Mouse (Mus musculus): ENCODE data around the gene Slc30a10. TPM values are rescaled to one million over a fixed set of nuclear protein-coding genes. Genes with fewer than 3 reads are reported as not detected.
A peak's percentile ranks its signal among the peaks of the same experiment; 100 is the strongest.

The Slc30a10 gene
- polyA plus RNA-seq, 1 experiment from 2014 or later, result not detected

DNA sequence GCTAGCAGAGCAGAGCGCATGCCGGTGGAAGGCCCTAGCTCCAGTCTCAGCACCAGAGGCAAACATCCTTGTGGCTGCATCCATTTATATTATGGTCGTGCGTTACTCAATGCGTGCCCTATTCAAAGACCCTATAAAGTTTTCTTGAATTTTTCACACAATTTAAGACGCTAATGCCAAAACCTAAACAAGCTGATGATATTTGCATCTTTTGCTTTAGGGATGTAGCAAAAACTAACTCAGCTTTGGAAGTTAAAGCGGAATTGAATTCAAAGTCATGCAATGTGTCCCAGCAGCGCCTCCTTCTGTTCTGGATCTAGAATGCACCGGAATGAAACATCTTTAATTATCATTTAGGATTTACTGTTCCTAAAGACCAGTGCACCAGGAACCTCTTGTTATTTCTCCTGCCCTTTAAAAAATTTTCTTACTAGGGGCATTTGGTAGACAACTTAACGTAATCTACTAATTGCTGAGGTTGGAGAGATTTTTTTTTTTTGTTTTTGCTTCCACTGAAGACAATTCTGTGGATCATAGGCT is 47.2 kb downstream of the Slc30a10 start:
- Histone ChIP-seq H3K9ac (replicated peaks; ENCODE audit: low read depth) (no peak overlapping the region), H3K9me3 (ENCODE audit: low read length) (no peaks in the 10 kb centered on the region), H3K4me3 (ENCODE audit: low read depth, low read length) (no peak overlapping the region), H3K36me3 (ENCODE audit: insufficient read depth, low read length) (no peaks in the 10 kb centered on the region), H3K4me2 (replicated peaks; ENCODE audit: low read depth, low read length) (no peak overlapping the region), H3K27me3 (replicated peaks; ENCODE audit: insufficient read depth, low read length) (no peaks in the 10 kb centered on the region), H3K4me1 (ENCODE audit: insufficient read depth, low read depth, low read length) (no peaks in the 10 kb centered on the region), H3K27ac (ENCODE audit: low read length) (no peak overlapping the region)
- DNase-seq (ENCODE audit: low spot score) (peak; percentile 33), ATAC-seq (no peak)
- WGBS, result 36% methylated on average over 10 of the region's 10 CpGs
- TF ChIP-seq CTCF (IDR thresholded peaks at IDR 0.05) (peak; percentile 70), EP300 (IDR thresholded peaks at IDR 0.05) (no peak)

DNA sequence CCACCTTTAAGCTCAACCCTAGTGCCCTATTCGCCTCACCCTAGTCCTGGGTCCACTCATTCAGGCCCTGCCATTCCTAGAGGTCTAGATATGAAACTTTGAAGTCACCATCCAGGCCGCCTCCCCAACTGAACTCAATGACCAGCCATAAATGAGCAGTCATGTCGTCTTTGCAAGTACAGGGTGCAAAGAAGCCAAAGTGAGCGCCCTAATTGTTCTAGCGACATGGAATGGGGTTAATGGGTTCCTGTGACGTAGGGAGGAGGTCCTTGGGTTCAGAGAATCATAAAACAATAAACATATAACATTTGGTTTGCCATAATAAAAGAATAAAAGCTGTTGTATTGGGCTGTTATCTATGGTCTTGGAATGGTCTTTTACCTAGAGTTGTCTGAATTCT is 47.9 kb downstream of the Slc30a10 start:
- no peak for ATAC-seq
- no peaks in the 10 kb centered on the region for H3K36me3 ChIP-seq (ENCODE audit: insufficient read depth, low read length)
- no peaks in the 10 kb centered on the region for H3K27me3 ChIP-seq (replicated peaks; ENCODE audit: insufficient read depth, low read length)
- TF ChIP-seq EP300 (IDR thresholded peaks at IDR 0.05), result no peak
- no peak for TF ChIP-seq CTCF (IDR thresholded peaks at IDR 0.05)
- DNase-seq (ENCODE audit: low spot score), result no peak
- H3K27ac ChIP-seq (ENCODE audit: low read length), result no peak overlapping the region
- no peaks in the 10 kb centered on the region for H3K4me1 ChIP-seq (ENCODE audit: insufficient read depth, low read depth, low read length)
- H3K9ac ChIP-seq (replicated peaks; ENCODE audit: low read depth), result no peak overlapping the region
- no peak overlapping the region for H3K4me3 ChIP-seq (ENCODE audit: low read depth, low read length)
- H3K9me3 ChIP-seq (ENCODE audit: low read length), result no peaks in the 10 kb centered on the region
- H3K4me2 ChIP-seq (replicated peaks; ENCODE audit: low read depth, low read length), result no peak overlapping the region
- 61% methylated on average over 6 of the region's 6 CpGs for WGBS

DNA sequence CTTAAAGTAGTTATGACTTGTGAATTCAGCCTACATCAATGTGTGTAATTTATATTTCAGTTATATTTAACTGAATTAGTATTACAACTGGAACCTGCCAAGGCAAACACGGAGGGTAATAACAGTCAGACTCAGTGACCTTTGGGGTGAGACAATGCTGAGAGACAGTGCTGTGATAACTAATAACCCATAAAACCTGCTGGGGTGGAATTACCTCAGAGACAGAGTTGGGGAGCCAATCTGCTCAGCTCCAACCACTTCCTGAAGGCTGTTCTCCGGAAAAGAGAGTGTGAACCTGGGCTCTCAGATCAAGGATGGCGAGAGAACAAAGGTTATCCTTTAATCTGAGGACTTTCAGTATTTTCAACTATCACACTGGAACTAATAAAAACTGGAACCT is 54.4 kb downstream of the Slc30a10 start:
- Histone ChIP-seq H3K4me2 (replicated peaks; ENCODE audit: low read depth, low read length) (no peak overlapping the region), H3K4me1 (ENCODE audit: insufficient read depth, low read depth, low read length) (no peaks in the 10 kb centered on the region), H3K4me3 (ENCODE audit: low read depth, low read length) (no peak overlapping the region), H3K9me3 (ENCODE audit: low read length) (no peaks in the 10 kb centered on the region), H3K27me3 (replicated peaks; ENCODE audit: insufficient read depth, low read length) (no peaks in the 10 kb centered on the region), H3K9ac (replicated peaks; ENCODE audit: low read depth) (no peak overlapping the region), H3K27ac (ENCODE audit: low read length) (no peak overlapping the region), H3K36me3 (ENCODE audit: insufficient read depth, low read length) (no peaks in the 10 kb centered on the region)
- ATAC-seq (no peak), DNase-seq (ENCODE audit: low spot score) (no peak)
- WGBS, result 51% methylated on average over 3 of the region's 3 CpGs
- TF ChIP-seq CTCF (IDR thresholded peaks at IDR 0.05) (no peak), EP300 (IDR thresholded peaks at IDR 0.05) (no peak)

DNA sequence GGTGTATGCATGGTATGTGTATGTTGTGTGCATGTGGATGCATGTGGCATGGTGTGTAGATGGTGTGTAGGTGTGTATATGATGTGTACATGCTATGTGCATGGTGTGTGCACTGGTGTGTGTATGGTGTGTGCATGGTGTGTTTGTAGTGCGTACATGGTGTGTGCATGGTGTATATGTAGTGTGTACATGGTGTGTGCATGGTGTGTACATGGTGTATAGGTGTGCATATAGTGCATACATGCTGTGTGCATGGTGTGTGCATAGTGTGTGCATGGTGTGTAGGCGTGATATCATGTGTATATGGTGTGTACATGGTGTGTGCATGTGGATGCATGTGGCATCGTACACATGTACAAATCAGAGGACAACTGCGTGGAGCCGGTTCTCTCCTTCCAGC is 56.7 kb downstream of the Slc30a10 start:
- Histone ChIP-seq H3K9me3 (ENCODE audit: low read length) (no peaks in the 10 kb centered on the region), H3K4me1 (ENCODE audit: insufficient read depth, low read depth, low read length) (no peaks in the 10 kb centered on the region), H3K4me2 (replicated peaks; ENCODE audit: low read depth, low read length) (no peak overlapping the region), H3K36me3 (ENCODE audit: insufficient read depth, low read length) (no peaks in the 10 kb centered on the region), H3K27ac (ENCODE audit: low read length) (no peak overlapping the region), H3K4me3 (ENCODE audit: low read depth, low read length) (no peak overlapping the region), H3K27me3 (replicated peaks; ENCODE audit: insufficient read depth, low read length) (no peaks in the 10 kb centered on the region), H3K9ac (replicated peaks; ENCODE audit: low read depth) (no peak overlapping the region)
- ATAC-seq (no peak), DNase-seq (ENCODE audit: low spot score) (no peak)
- TF ChIP-seq CTCF (IDR thresholded peaks at IDR 0.05) (no peak), EP300 (IDR thresholded peaks at IDR 0.05) (no peak)
- WGBS, result 86% methylated on average over 5 of the region's 5 CpGs

DNA sequence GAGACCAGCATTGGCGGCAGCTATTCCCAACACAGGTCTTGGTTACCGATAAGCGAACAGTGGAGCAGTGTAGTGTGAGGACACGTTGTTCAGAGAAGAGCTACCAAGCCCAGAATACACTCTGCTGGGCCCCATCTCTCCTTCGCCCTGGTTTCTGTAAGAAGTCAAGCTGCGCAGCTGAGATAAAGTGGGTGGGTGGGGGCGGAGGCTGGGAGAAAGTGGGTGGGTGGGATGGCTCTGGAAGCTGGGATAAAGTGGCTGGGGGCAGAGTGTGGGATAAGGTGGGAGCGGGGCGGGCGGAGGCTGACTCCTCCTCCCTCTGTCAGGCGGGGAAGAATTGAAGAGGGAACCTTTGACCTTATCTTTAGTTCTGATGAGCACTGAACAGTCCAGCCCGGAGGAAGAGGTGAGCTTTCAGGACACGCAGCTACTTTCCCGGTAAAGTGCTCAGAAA is 60.9 kb downstream of the Slc30a10 start:
- H3K4me2 ChIP-seq (replicated peaks; ENCODE audit: low read depth, low read length), result no peak overlapping the region
- no peak overlapping the region for H3K4me3 ChIP-seq (ENCODE audit: low read depth, low read length)
- DNase-seq (ENCODE audit: low spot score), result no peak
- no peak overlapping the region for H3K27ac ChIP-seq (ENCODE audit: low read length)
- H3K9ac ChIP-seq (replicated peaks; ENCODE audit: low read depth), result no peak overlapping the region
- no peaks in the 10 kb centered on the region for H3K4me1 ChIP-seq (ENCODE audit: insufficient read depth, low read depth, low read length)
- no peak for ATAC-seq
- H3K9me3 ChIP-seq (ENCODE audit: low read length), result no peaks in the 10 kb centered on the region
- 43% methylated on average over 14 of the region's 14 CpGs for WGBS
- H3K36me3 ChIP-seq (ENCODE audit: insufficient read depth, low read length), result no peaks in the 10 kb centered on the region
- TF ChIP-seq CTCF (IDR thresholded peaks at IDR 0.05) (no peak), EP300 (IDR thresholded peaks at IDR 0.05) (no peak)
- H3K27me3 ChIP-seq (replicated peaks; ENCODE audit: insufficient read depth, low read length), result no peaks in the 10 kb centered on the region

DNA sequence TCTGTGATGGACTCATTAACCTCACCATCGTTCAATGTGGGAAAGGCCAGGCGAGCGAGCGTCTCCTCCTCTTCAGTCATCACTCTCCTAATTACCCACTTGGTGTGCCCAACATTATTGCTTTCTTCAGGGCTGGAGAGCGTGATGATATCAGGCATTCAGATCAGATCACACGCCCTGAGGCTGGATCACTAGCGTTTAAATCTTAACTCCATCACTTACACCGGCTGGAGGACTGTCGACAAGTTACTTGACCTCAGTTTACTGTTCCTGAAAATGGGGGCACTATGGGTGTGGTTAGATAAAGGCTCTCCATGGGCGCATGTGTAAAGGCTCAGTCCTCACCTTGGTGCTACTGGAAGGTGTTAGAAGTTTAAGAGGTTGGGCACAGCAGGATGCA is 61.4 kb downstream of the Slc30a10 start:
- ATAC-seq, result no peak
- no peaks in the 10 kb centered on the region for H3K4me1 ChIP-seq (ENCODE audit: insufficient read depth, low read depth, low read length)
- no peak overlapping the region for H3K4me3 ChIP-seq (ENCODE audit: low read depth, low read length)
- 59% methylated on average over 10 of the region's 10 CpGs for WGBS
- no peaks in the 10 kb centered on the region for H3K36me3 ChIP-seq (ENCODE audit: insufficient read depth, low read length)
- H3K27ac ChIP-seq (ENCODE audit: low read length), result no peak overlapping the region
- DNase-seq (ENCODE audit: low spot score), result no peak
- H3K9me3 ChIP-seq (ENCODE audit: low read length), result no peaks in the 10 kb centered on the region
- no peaks in the 10 kb centered on the region for H3K27me3 ChIP-seq (replicated peaks; ENCODE audit: insufficient read depth, low read length)
- TF ChIP-seq CTCF (IDR thresholded peaks at IDR 0.05), result no peak
- no peak for TF ChIP-seq EP300 (IDR thresholded peaks at IDR 0.05)
- H3K4me2 ChIP-seq (replicated peaks; ENCODE audit: low read depth, low read length), result no peak overlapping the region
- no peak overlapping the region for H3K9ac ChIP-seq (replicated peaks; ENCODE audit: low read depth)

DNA sequence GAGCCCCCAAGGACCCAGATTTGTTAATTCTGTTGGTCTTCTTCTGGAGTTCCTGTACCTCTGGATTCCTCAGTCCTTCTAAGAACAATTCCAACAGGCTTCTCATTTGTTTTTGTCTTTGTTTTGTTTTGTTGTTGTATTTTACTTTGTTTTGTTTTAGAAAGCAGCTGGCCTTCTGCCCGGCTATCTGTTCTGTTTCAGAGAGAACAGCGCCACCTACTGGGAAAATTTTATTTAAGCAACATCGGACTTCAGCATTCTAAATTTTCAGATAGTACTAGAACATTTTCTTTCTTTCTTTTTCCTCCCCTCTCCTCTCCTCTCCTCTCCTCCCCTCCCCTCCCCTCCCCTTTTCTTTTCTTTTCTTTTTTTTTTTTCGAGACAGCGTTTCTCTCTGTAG is 62.9 kb downstream of the Slc30a10 start:
- DNase-seq (ENCODE audit: low spot score), result peak; percentile 90
- Histone ChIP-seq H3K36me3 (ENCODE audit: insufficient read depth, low read length) (no peaks in the 10 kb centered on the region), H3K4me1 (ENCODE audit: insufficient read depth, low read depth, low read length) (no peaks in the 10 kb centered on the region), H3K9ac (replicated peaks; ENCODE audit: low read depth) (no peak overlapping the region), H3K9me3 (ENCODE audit: low read length) (no peaks in the 10 kb centered on the region), H3K4me3 (ENCODE audit: low read depth, low read length) (no peak overlapping the region), H3K4me2 (replicated peaks; ENCODE audit: low read depth, low read length) (no peak overlapping the region), H3K27me3 (replicated peaks; ENCODE audit: insufficient read depth, low read length) (no peaks in the 10 kb centered on the region), H3K27ac (ENCODE audit: low read length) (no peak overlapping the region)
- WGBS, result 5% methylated on average over 3 of the region's 5 CpGs
- TF ChIP-seq CTCF (IDR thresholded peaks at IDR 0.05) (peak; percentile 62), EP300 (IDR thresholded peaks at IDR 0.05) (no peak)
- no peak for ATAC-seq

Other genes with a start within 250 kb of the Slc30a10 start
- gene Iars2, start 125.5 kb upstream of the Slc30a10 start, polyA plus RNA-seq (2015; fragmentation: Nextera tagmentation; extraction: Ambion mirVana), result 22.1 and 22.3 TPM in 2 replicates
- gene Bpnt1, start 122.7 kb upstream of the Slc30a10 start, polyA plus RNA-seq (2015; fragmentation: Nextera tagmentation; extraction: Ambion mirVana), result 30.5 and 32.6 TPM in 2 replicates
- gene Eprs, start 91.8 kb upstream of the Slc30a10 start, polyA plus RNA-seq (2015; fragmentation: Nextera tagmentation; extraction: Ambion mirVana), result 46.6 and 54.9 TPM in 2 replicates